Mouse (Mus musculus) thymus, adult 2 months (tissue): ENCODE measurements around the gene Dnajc12.

Experiments
- CTCF ChIP-seq: fragments of 200-500 bp; IDR thresholded peaks from 2 replicates; pipeline ENCODE4 v1.5.1; 2012; ENCODE audit warnings: mild to moderate bottlenecking, control low read depth, low read length, moderate library complexity, borderline replicate concordance; ENCODE audit not compliant: control insufficient read depth, poor library complexity, insufficient read depth; ENCODE audit errors: extremely low read depth
- POLR2A ChIP-seq: fragments of 200-500 bp; IDR thresholded peaks from 2 replicates; pipeline ENCODE4 v1.6.1; 2012; ENCODE audit warnings: mild to moderate bottlenecking, low read length, control low read depth, moderate library complexity; ENCODE audit not compliant: control insufficient read depth, poor library complexity, insufficient read depth; ENCODE audit errors: extremely low read depth

- TF ChIP-seq CTCF (no peak), POLR2A (no peak)
Observed at GRCm38 (mm10) chr10:63429023-63429340, 46.7 kb downstream of the Dnajc12 start.
